Mouse (Mus musculus): Measurements from ENCODE around the gene Sirt4. TPM values are rescaled to one million over a fixed set of nuclear protein-coding genes. Genes with fewer than 3 reads are reported as not detected.

The Sirt4 gene
- total and polyA plus RNA-seq, 3 experiments: 9.3 to 27.5 (median 13.3) TPM

- no peak for DNase-seq (ENCODE audit: low spot score)
- Histone ChIP-seq H3K9me3 (replicated peaks) (peaks cover 5% of the 10 kb centered on the region; the same call in 1 of the 2 replicates), H3K4me3 (ENCODE audit: low read depth, low read length) (no peak overlapping the region), H3K4me1 (ENCODE audit: insufficient read depth, low read depth, low read length) (no peaks in the 10 kb centered on the region), H3K36me3 (replicated peaks) (no peaks in the 10 kb centered on the region), H3K27me3 (ENCODE audit: insufficient read depth, low read length) (peaks cover 64% of the 10 kb centered on the region)
- ATAC-seq (ENCODE audit: extremely low read depth, insufficient number of reproducible peaks, low FRiP score, poor library complexity, severe bottlenecking): no peak
- TF ChIP-seq TAL1 (conservative IDR thresholded peaks at IDR 0.05; ENCODE audit: low read depth, low read length) (no peak), GATA1 (IDR thresholded peaks at IDR 0.05; ENCODE audit: borderline replicate concordance, low read length) (no peak), POLR2AphosphoS5 (IDR thresholded peaks at IDR 0.05; ENCODE audit: insufficient replicate concordance, low read depth, low read length) (no peak), CTCF (IDR thresholded peaks at IDR 0.05; ENCODE audit: low read depth, low read length) (no peak), GATA2 (IDR thresholded peaks at IDR 0.05; ENCODE audit: borderline replicate concordance, low read depth, low read length) (no peak)
Observed at GRCm38 (mm10) chr5:115434853-115435754, 49.4 kb downstream of the Sirt4 start.

DNA sequence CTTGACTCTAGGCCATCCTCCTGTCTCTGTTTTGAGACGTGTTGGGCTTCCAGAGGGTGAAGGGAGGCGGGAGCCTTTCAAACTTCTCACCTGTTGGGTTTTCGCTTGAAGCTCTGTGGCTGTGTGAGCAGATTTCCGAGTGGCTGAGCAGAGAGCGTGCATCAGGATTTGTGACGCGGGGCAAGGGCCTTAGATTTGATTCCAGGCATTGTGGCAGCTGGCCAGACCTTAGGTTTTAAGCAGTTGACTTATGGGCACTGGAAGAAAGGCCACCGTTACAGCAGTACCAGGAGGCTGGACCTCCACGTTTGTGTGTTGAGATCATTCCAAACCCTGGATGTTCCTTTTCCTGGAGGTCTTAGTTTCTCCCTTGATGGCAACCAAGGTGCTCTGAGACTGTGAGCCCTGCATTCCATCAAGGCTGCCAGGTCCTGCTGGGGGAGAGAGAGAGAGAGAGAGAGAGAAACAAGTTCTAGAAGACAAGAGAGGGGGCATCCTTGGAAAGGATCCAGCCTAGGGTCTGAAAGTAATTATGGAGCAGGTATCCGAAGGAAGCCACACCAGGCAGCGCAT is 50.2 kb downstream of the Sirt4 start:
- no peak for DNase-seq (ENCODE audit: low spot score)
- Histone ChIP-seq H3K27me3 (ENCODE audit: insufficient read depth, low read length) (peaks cover 59% of the 10 kb centered on the region), H3K9me3 (replicated peaks) (peaks cover 9% of the 10 kb centered on the region), H3K4me3 (ENCODE audit: low read depth, low read length) (no peak overlapping the region), H3K4me1 (ENCODE audit: insufficient read depth, low read depth, low read length) (no peaks in the 10 kb centered on the region), H3K36me3 (replicated peaks) (no peaks in the 10 kb centered on the region)
- TF ChIP-seq TAL1 (conservative IDR thresholded peaks at IDR 0.05; ENCODE audit: low read depth, low read length) (no peak), POLR2AphosphoS5 (IDR thresholded peaks at IDR 0.05; ENCODE audit: insufficient replicate concordance, low read depth, low read length) (no peak), GATA1 (IDR thresholded peaks at IDR 0.05; ENCODE audit: borderline replicate concordance, low read length) (no peak), GATA2 (IDR thresholded peaks at IDR 0.05; ENCODE audit: borderline replicate concordance, low read depth, low read length) (no peak), CTCF (IDR thresholded peaks at IDR 0.05; ENCODE audit: low read depth, low read length) (no peak)
- ATAC-seq (ENCODE audit: extremely low read depth, insufficient number of reproducible peaks, low FRiP score, poor library complexity, severe bottlenecking): no peak

DNA sequence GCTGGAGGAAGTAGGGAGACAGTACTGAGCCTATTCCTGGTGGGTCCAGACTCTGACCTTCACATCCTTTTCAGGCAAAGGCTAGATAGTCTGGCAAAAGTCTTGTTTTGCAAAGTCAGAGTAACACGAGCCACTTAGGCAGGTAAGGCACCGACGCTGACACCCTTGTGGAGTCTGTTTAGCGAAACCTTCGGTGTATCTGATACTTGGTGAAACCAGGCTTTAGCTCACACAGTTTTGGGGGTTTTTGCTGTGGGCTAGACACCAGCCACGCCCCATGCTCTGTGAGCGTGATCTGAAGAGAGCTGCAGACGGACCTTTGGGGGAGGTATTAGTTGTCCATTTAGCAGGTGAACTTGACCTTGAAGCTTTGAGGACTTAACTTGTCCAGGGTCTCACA is 51.3 kb downstream of the Sirt4 start:
- peaks cover 9% of the 10 kb centered on the region for H3K9me3 ChIP-seq (replicated peaks)
- H3K4me3 ChIP-seq (ENCODE audit: low read depth, low read length): no peak overlapping the region
- H3K4me1 ChIP-seq (ENCODE audit: insufficient read depth, low read depth, low read length): no peaks in the 10 kb centered on the region
- DNase-seq (ENCODE audit: low spot score) (no peak), ATAC-seq (ENCODE audit: extremely low read depth, insufficient number of reproducible peaks, low FRiP score, poor library complexity, severe bottlenecking) (no peak)
- TF ChIP-seq CTCF (IDR thresholded peaks at IDR 0.05; ENCODE audit: low read depth, low read length): no peak
- TF ChIP-seq TAL1 (conservative IDR thresholded peaks at IDR 0.05; ENCODE audit: low read depth, low read length): no peak
- TF ChIP-seq POLR2AphosphoS5 (IDR thresholded peaks at IDR 0.05; ENCODE audit: insufficient replicate concordance, low read depth, low read length): no peak
- no peaks in the 10 kb centered on the region for H3K36me3 ChIP-seq (replicated peaks)
- peaks cover 60% of the 10 kb centered on the region for H3K27me3 ChIP-seq (ENCODE audit: insufficient read depth, low read length)

DNA sequence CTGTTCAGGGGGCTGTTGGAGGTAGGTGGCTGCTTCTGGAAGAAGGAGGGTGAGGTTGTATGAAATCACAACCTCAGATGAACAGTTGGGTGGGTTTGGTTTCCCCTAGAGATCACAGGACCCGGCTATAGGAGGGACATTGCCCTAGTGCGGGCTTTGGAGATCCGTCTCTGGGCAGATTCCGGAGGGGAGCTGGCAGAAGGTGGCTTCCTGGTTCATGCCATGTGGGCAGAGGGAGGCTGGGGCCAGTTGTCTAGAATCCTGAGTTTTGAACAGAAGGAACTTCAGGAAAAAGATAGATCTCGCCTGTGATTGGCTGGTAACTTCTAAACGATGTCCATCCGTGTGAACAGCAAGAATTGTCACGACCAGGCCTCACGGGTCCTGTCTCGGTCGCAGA is 52.1 kb downstream of the Sirt4 start:
- ATAC-seq (ENCODE audit: extremely low read depth, insufficient number of reproducible peaks, low FRiP score, poor library complexity, severe bottlenecking): no peak
- DNase-seq (ENCODE audit: low spot score): no peak
- no peaks in the 10 kb centered on the region for H3K36me3 ChIP-seq (replicated peaks)
- peaks cover 9% of the 10 kb centered on the region for H3K9me3 ChIP-seq (replicated peaks)
- H3K4me1 ChIP-seq (ENCODE audit: insufficient read depth, low read depth, low read length): no peaks in the 10 kb centered on the region
- H3K4me3 ChIP-seq (ENCODE audit: low read depth, low read length): no peak overlapping the region
- peaks cover 59% of the 10 kb centered on the region for H3K27me3 ChIP-seq (ENCODE audit: insufficient read depth, low read length)
- TF ChIP-seq GATA1 (IDR thresholded peaks at IDR 0.05; ENCODE audit: borderline replicate concordance, low read length): no peak
- no peak for TF ChIP-seq POLR2AphosphoS5 (IDR thresholded peaks at IDR 0.05; ENCODE audit: insufficient replicate concordance, low read depth, low read length)
- TF ChIP-seq TAL1 (conservative IDR thresholded peaks at IDR 0.05; ENCODE audit: low read depth, low read length): no peak
- no peak for TF ChIP-seq CTCF (IDR thresholded peaks at IDR 0.05; ENCODE audit: low read depth, low read length)
- no peak for TF ChIP-seq GATA2 (IDR thresholded peaks at IDR 0.05; ENCODE audit: borderline replicate concordance, low read depth, low read length)

GRCm38 (mm10) chr5:115431898-115432259 is 52.6 kb downstream of the Sirt4 start:
- no peaks in the 10 kb centered on the region for H3K4me1 ChIP-seq (ENCODE audit: insufficient read depth, low read depth, low read length)
- no peaks in the 10 kb centered on the region for H3K36me3 ChIP-seq (replicated peaks)
- DNase-seq (ENCODE audit: low spot score): no peak
- peaks cover 9% of the 10 kb centered on the region for H3K9me3 ChIP-seq (replicated peaks)
- no peak overlapping the region for H3K4me3 ChIP-seq (ENCODE audit: low read depth, low read length)
- TF ChIP-seq POLR2AphosphoS5 (IDR thresholded peaks at IDR 0.05; ENCODE audit: insufficient replicate concordance, low read depth, low read length) (no peak), TAL1 (conservative IDR thresholded peaks at IDR 0.05; ENCODE audit: low read depth, low read length) (no peak), GATA1 (IDR thresholded peaks at IDR 0.05; ENCODE audit: borderline replicate concordance, low read length) (no peak), CTCF (IDR thresholded peaks at IDR 0.05; ENCODE audit: low read depth, low read length) (no peak), GATA2 (IDR thresholded peaks at IDR 0.05; ENCODE audit: borderline replicate concordance, low read depth, low read length) (no peak)
- ATAC-seq (ENCODE audit: extremely low read depth, insufficient number of reproducible peaks, low FRiP score, poor library complexity, severe bottlenecking): no peak
- H3K27me3 ChIP-seq (ENCODE audit: insufficient read depth, low read length): peaks cover 58% of the 10 kb centered on the region

- H3K9me3 ChIP-seq (replicated peaks): peaks cover 9% of the 10 kb centered on the region
- ATAC-seq (ENCODE audit: extremely low read depth, insufficient number of reproducible peaks, low FRiP score, poor library complexity, severe bottlenecking): no peak
- peaks cover 57% of the 10 kb centered on the region for H3K27me3 ChIP-seq (ENCODE audit: insufficient read depth, low read length)
- no peak for DNase-seq (ENCODE audit: low spot score)
- H3K4me1 ChIP-seq (ENCODE audit: insufficient read depth, low read depth, low read length): no peaks in the 10 kb centered on the region
- H3K4me3 ChIP-seq (ENCODE audit: low read depth, low read length): no peak overlapping the region
- TF ChIP-seq GATA1 (IDR thresholded peaks at IDR 0.05; ENCODE audit: borderline replicate concordance, low read length) (no peak), POLR2AphosphoS5 (IDR thresholded peaks at IDR 0.05; ENCODE audit: insufficient replicate concordance, low read depth, low read length) (no peak), GATA2 (IDR thresholded peaks at IDR 0.05; ENCODE audit: borderline replicate concordance, low read depth, low read length) (no peak), TAL1 (conservative IDR thresholded peaks at IDR 0.05; ENCODE audit: low read depth, low read length) (no peak), CTCF (IDR thresholded peaks at IDR 0.05; ENCODE audit: low read depth, low read length) (no peak)
- no peaks in the 10 kb centered on the region for H3K36me3 ChIP-seq (replicated peaks)
Observed at GRCm38 (mm10) chr5:115431061-115431897, 53.2 kb downstream of the Sirt4 start.

Data from G1E (cell line).